ENCODE assay signal across 10 mouse cellular contexts in genomic region chr11:109269662-109270341, GRCm38 (mm10). TPM values are rescaled to one million over a fixed set of nuclear protein-coding genes. Genes with fewer than 3 reads are reported as not detected.
DNase-seq lines count a peak whose midpoint lies in the region; ATAC-seq and TF ChIP-seq lines count a peak whose summit lies in the region.
"Had no signal": no experiment of that assay in that cellular context is flagged by ENCODE, and none has a peak within 500 bp of the region (broad histone marks: within the 10 kb centered on the region; RNA-seq: fewer than 3 reads in every experiment).

No protein-coding gene starts in this region.

- no peaks in the 10 kb centered on the region for H3K27me3 ChIP-seq in limb, embryonic 11.5 days (ENCODE audit: control insufficient read depth, insufficient read depth, low read length)
- no peaks in the 10 kb centered on the region for H3K27me3 ChIP-seq in midbrain, postnatal 0 days (ENCODE audit: insufficient read depth, low read length)

- peak; percentile 31 for DNase-seq in kidney, postnatal 10 days
- no peak for DNase-seq in kidney, adult 9 months
- DNase-seq in embryo, embryonic 10.5 days (ENCODE audit: low spot score) = peak; percentile 31
- DNase-seq in limb, embryonic 11.5 days (ENCODE audit: low spot score) = peak; percentile 84
- DNase-seq in midbrain, postnatal 0 days (ENCODE audit: low spot score) = peak; percentile 47
- no peak for DNase-seq in c-Kit-positive CD71-positive TER-119-positive erythroid progenitor cells, embryonic 14.5 days (ENCODE audit: low spot score)
- no peak for DNase-seq in heart, adult 8-10 months (ENCODE audit: low spot score)
- DNase-seq in ovary, adult 18-20 months (ENCODE audit: low spot score) = no peak
- DNase-seq: cerebellum, postnatal 36 days had no signal

- peak overlapping the region; percentile 92 for H3K27ac ChIP-seq in limb, embryonic 11.5 days (replicated peaks; ENCODE audit: low read depth, low read length)
- no peak overlapping the region for H3K27ac ChIP-seq in midbrain, postnatal 0 days (ENCODE audit: low read depth, low read length)

- peak overlapping the region; percentile 1; the same call in 1 of the 2 replicates for H3K4me2 ChIP-seq in limb, embryonic 11.5 days (ENCODE audit: low read depth, severe bottlenecking)
- H3K4me2 ChIP-seq in midbrain, postnatal 0 days (ENCODE audit: low read depth, low read length, poor library complexity, severe bottlenecking) = no peak overlapping the region

- H3K9me3 ChIP-seq in limb, embryonic 11.5 days (ENCODE audit: control insufficient read depth, low read length) = no peaks in the 10 kb centered on the region
- H3K9me3 ChIP-seq in midbrain, postnatal 0 days (ENCODE audit: low read length) = no peaks in the 10 kb centered on the region

- TF ChIP-seq CTCF in midbrain, postnatal 0 days (IDR thresholded peaks at IDR 0.05) = no peak

- 15% methylated on average over 16 of the region's 16 CpGs for whole genome bisulfite sequencing in limb, embryonic 11.5 days
- 61% methylated on average over 16 of the region's 16 CpGs for WGBS in midbrain, postnatal 0 days

- H3K4me1 ChIP-seq in limb, embryonic 11.5 days (ENCODE audit: control insufficient read depth, insufficient read depth, low read length) = peaks cover 12% of the 10 kb centered on the region
- H3K4me1 ChIP-seq in midbrain, postnatal 0 days (ENCODE audit: insufficient read depth, low read length) = no peaks in the 10 kb centered on the region; the same call in 1 of the 2 replicates

- H3K9ac ChIP-seq in limb, embryonic 11.5 days (ENCODE audit: low read length) = no peak overlapping the region
- H3K9ac ChIP-seq in midbrain, postnatal 0 days (replicated peaks; ENCODE audit: low read length, poor library complexity, severe bottlenecking) = no peak overlapping the region

- ATAC-seq in limb, embryonic 11.5 days (ENCODE audit: insufficient number of reproducible peaks, low FRiP score, low TSS enrichment, low read depth) = peak; percentile 91
- no peak for ATAC-seq in midbrain, postnatal 0 days (ENCODE audit: low FRiP score)

- no peaks in the 10 kb centered on the region for H3K36me3 ChIP-seq in limb, embryonic 11.5 days (ENCODE audit: control insufficient read depth, insufficient read depth, low read length)
- H3K36me3 ChIP-seq in midbrain, postnatal 0 days (ENCODE audit: insufficient read depth, low read length) = 0 out of 2 replicates have a peak, but pooled peaks cover 15% of the 10 kb centered on the region

- no peak overlapping the region for H3K4me3 ChIP-seq in limb, embryonic 11.5 days (ENCODE audit: low read depth, low read length)
- H3K4me3 ChIP-seq in midbrain, postnatal 0 days (ENCODE audit: low read depth, low read length) = no peak overlapping the region

RNA-seq across cellular contexts. Expression of gene Rgs9, which starts 28.1 kb away (rescaled TPM):
- polyA plus RNA-seq in limb, embryonic 11.5 days (2014; fragmentation: Nextera tagmentation; extraction: Ambion mirVana) = 2.8 and 3.1 TPM in 2 replicates
- total RNA-seq in midbrain, postnatal 0 days (2014; rRNA removed) = 33.8 and 42.1 TPM in 2 replicates
- polyA plus RNA-seq in midbrain, postnatal 0 days (2015; fragmentation: Nextera tagmentation; extraction: Ambion mirVana) = 19.3 and 23.3 TPM in 2 replicates
- total RNA-seq in heart, adult 8-10 months (2022) = under 1 TPM; 0.09 to 0.34 (median 0.16) TPM
- total RNA-seq: MEL had no signal

Comparison
In these comparisons a context has a peak if more than half of its experiments do, and no peak if none do; other contexts are left out.
1. DNase-seq: peak in kidney, postnatal 10 days (single experiment), embryo, embryonic 10.5 days (single experiment), limb, embryonic 11.5 days (single experiment) and midbrain, postnatal 0 days (single experiment); none in kidney, adult 9 months (single experiment), c-Kit-positive CD71-positive TER-119-positive erythroid progenitor cells, embryonic 14.5 days (single experiment), heart, adult 8-10 months (single experiment) and ovary, adult 18-20 months (single experiment).
2. RNA of gene Rgs9, which starts 28.1 kb away (total RNA-seq): 33.8 to 42.1 TPM in midbrain, postnatal 0 days; 0.09 to 0.34 TPM in heart, adult 8-10 months; every median in the first group is over 10 times any median in the second.